Mouse (Mus musculus): ENCODE data around the gene Eif3l.

GRCm38 (mm10) chr15:79027291-79028205, 47.4 kb upstream of the Eif3l start:
- no peak for TF ChIP-seq POLR2A (IDR thresholded peaks at IDR 0.05; ENCODE audit: borderline replicate concordance, extremely low read depth, insufficient read depth, insufficient read length, poor library complexity, severe bottlenecking)
- no peak for TF ChIP-seq CTCF (IDR thresholded peaks at IDR 0.05; ENCODE audit: borderline replicate concordance, extremely low read depth, insufficient read depth, insufficient read length)

Measured in brain, embryonic 14.5 days (tissue).